Mouse (Mus musculus): ENCODE data around the gene E2f2. TPM values are rescaled to one million over a fixed set of nuclear protein-coding genes. Genes with fewer than 3 reads are reported as not detected.

E2f2 gene
- polyA plus RNA-seq, 1 experiment from 2014 or later: 9.3 TPM

DNA sequence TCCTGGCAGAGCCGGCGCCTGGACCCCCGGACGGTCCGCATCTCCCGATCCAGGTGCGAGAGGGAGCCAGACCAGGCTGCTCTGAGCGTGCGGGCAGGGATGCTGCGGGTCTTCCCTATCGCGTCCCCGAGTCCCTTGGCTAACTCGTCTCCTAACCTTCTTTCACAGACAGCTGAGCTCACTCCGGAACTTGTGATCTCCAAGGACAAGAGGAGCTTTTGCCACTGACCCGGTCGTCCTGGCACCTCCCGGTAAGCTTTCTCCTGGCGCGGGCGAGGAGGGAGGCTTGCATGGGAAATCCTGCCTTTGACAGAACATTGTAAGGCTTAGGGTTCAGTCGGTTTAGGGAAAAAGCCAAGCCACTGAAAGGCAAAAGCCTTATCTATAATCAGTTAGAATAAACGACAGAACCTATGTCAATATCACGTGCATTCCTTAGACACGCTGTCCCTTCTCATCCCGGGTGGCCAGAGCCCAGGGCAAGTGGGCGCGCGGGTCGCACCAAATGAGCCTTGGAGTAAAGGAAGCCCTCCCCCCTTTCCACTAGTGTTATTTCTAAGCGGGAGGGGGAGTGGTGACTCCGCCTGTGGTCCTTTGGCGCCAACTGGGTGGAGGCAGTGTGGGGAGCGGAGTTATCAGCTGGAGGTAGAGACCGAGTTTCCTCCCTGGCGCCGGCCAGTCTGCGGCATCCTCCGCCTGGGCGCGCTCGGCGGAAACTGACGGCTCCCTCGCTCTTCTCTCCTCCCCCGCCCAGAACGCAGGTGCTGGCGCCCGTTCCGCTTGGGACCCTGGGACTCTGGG, 27.9 kb upstream of the E2f2 start:
- under 1% methylated on average over 50 of the region's 50 CpGs for WGBS
- no peak; the same call in 1 of the 2 replicates for ATAC-seq (ENCODE audit: insufficient read depth, low FRiP score)
- no peaks in the 10 kb centered on the region for H3K36me3 ChIP-seq (ENCODE audit: control insufficient read depth, insufficient read depth, low read length)

DNA sequence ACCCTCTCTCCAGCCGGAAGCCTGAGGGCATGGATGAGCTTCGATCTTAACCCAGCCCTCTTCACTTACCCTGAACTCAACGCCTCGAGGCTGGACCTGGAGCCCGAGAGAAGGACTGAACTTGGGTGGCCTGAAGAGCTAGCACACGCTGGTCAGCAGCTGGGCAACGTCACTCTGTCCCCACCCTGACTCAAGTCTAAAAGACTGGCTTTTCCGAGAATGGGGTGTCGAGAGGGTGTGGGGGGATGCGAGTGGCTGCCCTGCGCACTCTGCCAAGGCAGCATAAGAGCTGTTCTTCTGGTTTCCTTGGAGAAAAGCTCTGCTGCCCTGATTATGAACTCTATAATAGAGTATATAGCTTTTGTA, 27.3 kb upstream of the E2f2 start:
- H3K9ac ChIP-seq (ENCODE audit: low read length): peak overlapping the region; percentile 93

More for the DNA sequence above, 27.9 kb upstream of the E2f2 start:
- Histone ChIP-seq H3K27ac (ENCODE audit: low read length) (peak overlapping the region; percentile 93), H3K4me1 (ENCODE audit: control insufficient read depth, insufficient read depth, low read length) (peaks cover 56% of the 10 kb centered on the region), H3K27me3 (ENCODE audit: control insufficient read depth, insufficient read depth, low read length) (no peaks in the 10 kb centered on the region), H3K4me2 (ENCODE audit: low read depth, low read length) (peak overlapping the region; percentile 80), H3K4me3 (replicated peaks; ENCODE audit: low read length) (peak overlapping the region; percentile 88), H3K9ac (ENCODE audit: low read length) (peak overlapping the region; percentile 93), H3K9me3 (replicated peaks; ENCODE audit: control insufficient read depth, low read length) (no peaks in the 10 kb centered on the region)

DNA sequence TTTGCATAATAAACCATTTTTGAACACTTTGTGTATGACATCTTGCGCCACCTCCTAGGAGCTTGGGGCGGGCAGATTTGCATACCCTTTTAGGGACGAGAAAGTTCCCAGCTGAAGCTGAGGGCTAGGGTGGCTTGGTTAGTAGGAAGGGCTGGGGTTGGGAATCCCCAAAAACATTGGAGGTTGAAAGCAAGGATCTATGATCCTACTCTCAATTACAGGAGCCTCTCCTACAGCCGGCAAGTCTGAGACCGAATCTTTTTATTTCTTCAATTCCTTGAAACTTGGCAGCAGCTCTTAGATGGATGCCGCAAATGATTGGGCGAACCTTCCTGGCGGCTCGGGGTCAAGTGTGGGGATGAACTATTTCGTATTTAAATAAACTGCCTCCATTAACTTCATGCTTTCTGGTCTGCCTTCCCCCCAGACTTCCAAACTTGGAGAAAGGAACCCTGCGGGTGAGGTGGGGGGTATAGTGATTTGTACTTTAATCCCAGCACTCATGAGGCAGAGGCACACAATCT, 26.8 kb upstream of the E2f2 start:
- H3K36me3 ChIP-seq (ENCODE audit: control insufficient read depth, insufficient read depth, low read length): no peaks in the 10 kb centered on the region
- H3K27ac ChIP-seq (ENCODE audit: low read length): peak overlapping the region; percentile 93
- H3K27me3 ChIP-seq (ENCODE audit: control insufficient read depth, insufficient read depth, low read length): no peaks in the 10 kb centered on the region
- H3K9ac ChIP-seq (ENCODE audit: low read length): peak overlapping the region; percentile 93
- H3K4me3 ChIP-seq (replicated peaks; ENCODE audit: low read length): peak overlapping the region; percentile 88
- peak overlapping the region; percentile 80 for H3K4me2 ChIP-seq (ENCODE audit: low read depth, low read length)
- no peaks in the 10 kb centered on the region for H3K9me3 ChIP-seq (replicated peaks; ENCODE audit: control insufficient read depth, low read length)
- WGBS: 15% methylated on average over 11 of the region's 11 CpGs
- no peak for ATAC-seq (ENCODE audit: insufficient read depth, low FRiP score)
- H3K4me1 ChIP-seq (ENCODE audit: control insufficient read depth, insufficient read depth, low read length): peaks cover 50% of the 10 kb centered on the region

More for the DNA sequence above, 27.3 kb upstream of the E2f2 start:
- peak overlapping the region; percentile 93 for H3K27ac ChIP-seq (ENCODE audit: low read length)
- H3K4me3 ChIP-seq (replicated peaks; ENCODE audit: low read length): peak overlapping the region; percentile 88
- H3K27me3 ChIP-seq (ENCODE audit: control insufficient read depth, insufficient read depth, low read length): no peaks in the 10 kb centered on the region
- H3K36me3 ChIP-seq (ENCODE audit: control insufficient read depth, insufficient read depth, low read length): no peaks in the 10 kb centered on the region
- H3K9me3 ChIP-seq (replicated peaks; ENCODE audit: control insufficient read depth, low read length): no peaks in the 10 kb centered on the region
- peaks cover 51% of the 10 kb centered on the region for H3K4me1 ChIP-seq (ENCODE audit: control insufficient read depth, insufficient read depth, low read length)
- WGBS: 1% methylated on average over 11 of the region's 11 CpGs
- H3K4me2 ChIP-seq (ENCODE audit: low read depth, low read length): peak overlapping the region; percentile 80
- ATAC-seq (ENCODE audit: insufficient read depth, low FRiP score): no peak

DNA sequence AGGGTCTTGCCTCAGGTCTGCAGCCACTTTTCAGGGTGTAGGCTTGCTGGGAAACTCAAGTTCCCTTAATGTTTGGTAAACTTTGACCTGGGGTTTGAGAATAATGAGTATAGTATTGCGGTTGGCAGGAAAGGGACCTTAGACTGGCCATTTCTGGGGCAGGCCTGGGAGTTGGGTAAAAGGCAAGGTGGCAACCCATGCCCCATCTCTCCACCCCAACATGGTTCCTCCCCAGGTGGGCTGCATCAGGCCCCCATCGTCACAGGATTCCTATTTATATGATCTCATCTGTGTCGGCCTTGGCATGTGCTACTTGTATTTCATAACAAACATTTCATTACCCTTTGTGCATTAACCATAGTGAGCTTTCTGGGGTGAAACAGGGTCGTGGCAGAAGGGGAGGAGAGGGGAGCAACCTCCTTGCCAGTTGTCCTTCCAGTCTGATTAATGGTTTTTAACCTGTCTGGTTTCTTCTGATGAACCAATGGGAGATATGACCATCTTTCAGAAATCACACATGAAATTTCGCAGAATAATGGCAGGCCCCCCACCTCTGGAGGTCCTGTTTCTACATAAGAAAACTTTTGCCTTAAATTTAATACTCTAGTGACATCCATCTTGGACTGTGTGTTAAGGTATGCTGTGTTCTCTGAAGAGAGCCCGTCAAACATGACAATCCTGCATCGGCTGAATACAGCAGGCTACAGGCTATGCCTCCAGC, 26.0 kb upstream of the E2f2 start:
- no peaks in the 10 kb centered on the region for H3K27me3 ChIP-seq (ENCODE audit: control insufficient read depth, insufficient read depth, low read length)
- ATAC-seq (ENCODE audit: insufficient read depth, low FRiP score): no peak
- peaks cover 44% of the 10 kb centered on the region for H3K4me1 ChIP-seq (ENCODE audit: control insufficient read depth, insufficient read depth, low read length)

DNA sequence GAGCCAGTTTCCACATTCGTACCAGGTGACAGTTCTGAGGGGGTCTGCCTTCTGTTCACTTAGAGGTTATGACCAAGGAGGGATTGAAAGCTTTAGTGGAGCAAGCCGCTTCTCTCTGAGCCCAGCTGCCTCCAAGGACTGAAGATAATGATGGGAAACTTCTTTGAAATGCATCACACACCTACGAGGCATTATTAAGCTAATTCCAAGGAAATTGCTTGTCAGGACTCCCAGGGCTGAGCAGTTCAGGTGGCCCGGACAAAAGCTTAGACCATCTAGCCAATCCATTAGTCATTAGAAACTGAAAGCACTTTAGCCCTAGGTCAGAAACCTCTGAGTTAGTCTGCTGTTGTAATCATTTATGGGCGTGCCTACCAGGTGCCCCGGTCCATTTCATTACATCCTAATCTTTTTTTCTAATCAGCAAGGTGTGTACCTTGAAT, 25.5 kb upstream of the E2f2 start:
- Histone ChIP-seq H3K9me3 (replicated peaks; ENCODE audit: control insufficient read depth, low read length) (no peaks in the 10 kb centered on the region), H3K27ac (ENCODE audit: low read length) (peak overlapping the region; percentile 93), H3K4me2 (ENCODE audit: low read depth, low read length) (peak overlapping the region; percentile 80), H3K4me3 (replicated peaks; ENCODE audit: low read length) (peak overlapping the region; percentile 88), H3K27me3 (ENCODE audit: control insufficient read depth, insufficient read depth, low read length) (no peaks in the 10 kb centered on the region), H3K9ac (ENCODE audit: low read length) (peak overlapping the region; percentile 93), H3K4me1 (ENCODE audit: control insufficient read depth, insufficient read depth, low read length) (peaks cover 38% of the 10 kb centered on the region), H3K36me3 (ENCODE audit: control insufficient read depth, insufficient read depth, low read length) (no peaks in the 10 kb centered on the region)
- ATAC-seq (ENCODE audit: insufficient read depth, low FRiP score): no peak
- 18% methylated on average over 6 of the region's 6 CpGs for WGBS

More for the DNA sequence above, 26.0 kb upstream of the E2f2 start:
- Histone ChIP-seq H3K4me3 (replicated peaks; ENCODE audit: low read length) (peak overlapping the region; percentile 88), H3K9me3 (replicated peaks; ENCODE audit: control insufficient read depth, low read length) (no peaks in the 10 kb centered on the region), H3K9ac (ENCODE audit: low read length) (peak overlapping the region; percentile 93), H3K4me2 (ENCODE audit: low read depth, low read length) (peak overlapping the region; percentile 80), H3K36me3 (ENCODE audit: control insufficient read depth, insufficient read depth, low read length) (no peaks in the 10 kb centered on the region), H3K27ac (ENCODE audit: low read length) (peak overlapping the region; percentile 93)
- WGBS: 30% methylated on average over 7 of the region's 7 CpGs

DNA sequence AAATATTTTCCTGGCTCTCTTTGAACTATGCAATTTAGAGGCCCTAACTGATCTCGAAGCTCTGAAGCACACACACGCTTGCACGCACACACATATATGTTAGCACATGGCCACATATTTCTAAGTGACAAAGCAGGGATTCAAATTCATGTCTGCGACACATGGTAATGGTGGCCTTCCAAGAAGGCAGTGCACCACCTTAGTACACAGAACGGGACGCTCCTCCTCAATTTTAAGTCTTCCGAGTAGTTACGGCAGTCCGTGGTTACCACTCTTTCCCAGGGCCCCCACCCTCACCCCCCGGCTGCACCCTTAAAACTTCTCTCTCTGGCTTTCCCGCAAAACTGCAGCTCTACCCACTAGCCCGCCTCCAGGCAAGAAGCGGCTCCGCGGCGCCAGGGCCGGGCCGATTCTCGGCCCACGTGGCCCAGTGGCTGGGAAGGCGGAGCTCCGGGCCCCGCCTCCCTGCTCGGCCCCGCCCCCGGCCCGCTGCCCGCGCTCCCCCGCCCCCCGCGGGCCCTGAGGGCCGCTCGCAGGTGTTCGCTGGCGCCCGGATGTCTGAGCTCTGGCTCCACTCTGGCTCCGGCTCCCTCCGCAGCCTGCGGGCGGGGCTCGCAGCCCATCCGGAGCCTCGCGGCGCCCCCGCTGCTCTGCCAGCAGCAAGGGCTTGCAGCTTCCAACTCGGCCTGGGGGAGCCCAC, 24.6 kb upstream of the E2f2 start:
- Histone ChIP-seq H3K9me3 (replicated peaks; ENCODE audit: control insufficient read depth, low read length) (no peaks in the 10 kb centered on the region), H3K9ac (ENCODE audit: low read length) (peak overlapping the region; percentile 56), H3K27me3 (ENCODE audit: control insufficient read depth, insufficient read depth, low read length) (no peaks in the 10 kb centered on the region), H3K4me3 (replicated peaks; ENCODE audit: low read length) (peak overlapping the region; percentile 88), H3K4me2 (ENCODE audit: low read depth, low read length) (peak overlapping the region; percentile 80), H3K36me3 (ENCODE audit: control insufficient read depth, insufficient read depth, low read length) (no peaks in the 10 kb centered on the region), H3K27ac (ENCODE audit: low read length) (peak overlapping the region; percentile 93), H3K4me1 (ENCODE audit: control insufficient read depth, insufficient read depth, low read length) (peaks cover 30% of the 10 kb centered on the region)
- under 1% methylated on average over 47 of the region's 48 CpGs for WGBS
- peak; percentile 73 for ATAC-seq (ENCODE audit: insufficient read depth, low FRiP score)

DNA sequence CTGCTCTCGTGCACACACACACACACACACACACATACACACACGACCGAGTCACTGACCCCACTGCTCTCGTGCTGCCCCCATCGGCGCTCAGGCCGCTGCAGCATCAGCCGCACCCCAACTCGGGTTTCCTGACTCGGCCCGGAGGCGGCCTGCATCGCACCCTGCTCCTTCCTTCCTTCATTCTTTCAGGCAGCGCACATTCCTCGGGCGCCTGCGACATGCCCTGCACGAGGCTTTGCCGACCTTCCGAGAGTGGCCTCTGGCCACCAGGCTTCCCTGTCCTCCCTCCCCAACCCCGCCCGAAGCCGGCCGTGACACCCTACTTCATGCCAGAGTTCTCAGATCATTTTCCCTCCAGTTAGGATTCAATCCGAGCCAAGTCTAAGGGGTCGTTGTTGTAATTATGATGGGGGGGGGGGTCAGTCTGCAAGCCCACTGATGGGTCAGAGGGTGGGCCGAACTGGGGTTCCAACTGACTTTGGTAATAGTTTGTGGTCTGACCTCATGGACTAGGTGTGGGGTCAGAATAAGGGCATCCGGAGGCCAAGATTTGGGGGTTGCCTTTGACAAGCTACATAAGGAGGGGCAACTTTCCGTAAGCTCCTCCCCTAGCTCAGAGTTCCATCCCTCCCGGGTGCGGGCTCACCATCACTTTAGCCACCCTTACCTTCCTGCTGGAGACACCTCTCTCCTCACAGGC, 23.7 kb upstream of the E2f2 start:
- no peaks in the 10 kb centered on the region for H3K27me3 ChIP-seq (ENCODE audit: control insufficient read depth, insufficient read depth, low read length)
- H3K4me3 ChIP-seq (replicated peaks; ENCODE audit: low read length): peak overlapping the region; percentile 88
- H3K4me1 ChIP-seq (ENCODE audit: control insufficient read depth, insufficient read depth, low read length): peaks cover 24% of the 10 kb centered on the region
- WGBS: 7% methylated on average over 30 of the region's 31 CpGs
- H3K36me3 ChIP-seq (ENCODE audit: control insufficient read depth, insufficient read depth, low read length): no peaks in the 10 kb centered on the region
- H3K9ac ChIP-seq (ENCODE audit: low read length): peak overlapping the region; percentile 56
- peak overlapping the region; percentile 80 for H3K4me2 ChIP-seq (ENCODE audit: low read depth, low read length)
- ATAC-seq (ENCODE audit: insufficient read depth, low FRiP score): peak; percentile 0; the same call in 1 of the 2 replicates
- H3K27ac ChIP-seq (ENCODE audit: low read length): peak overlapping the region; percentile 85
- H3K9me3 ChIP-seq (replicated peaks; ENCODE audit: control insufficient read depth, low read length): no peaks in the 10 kb centered on the region

DNA sequence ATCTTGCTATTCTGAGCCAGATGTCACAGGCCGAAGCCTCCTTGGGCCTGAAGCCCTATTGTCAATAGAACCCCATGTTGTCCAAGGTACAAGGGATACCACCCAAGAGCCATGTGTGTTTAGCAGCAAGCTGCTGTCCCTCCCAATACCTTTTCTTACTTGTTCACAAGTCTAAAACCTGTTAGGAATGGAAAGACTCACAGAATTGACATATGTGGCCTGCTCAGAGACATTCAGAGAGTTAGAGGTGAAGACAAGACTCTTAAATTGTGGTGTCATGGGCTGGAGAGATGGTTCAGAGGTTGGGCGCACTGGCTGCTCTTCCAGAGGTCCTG, 23.2 kb upstream of the E2f2 start:
- Histone ChIP-seq H3K4me2 (ENCODE audit: low read depth, low read length) (no peak overlapping the region), H3K9me3 (replicated peaks; ENCODE audit: control insufficient read depth, low read length) (no peaks in the 10 kb centered on the region), H3K4me1 (ENCODE audit: control insufficient read depth, insufficient read depth, low read length) (peaks cover 24% of the 10 kb centered on the region), H3K27me3 (ENCODE audit: control insufficient read depth, insufficient read depth, low read length) (no peaks in the 10 kb centered on the region), H3K4me3 (replicated peaks; ENCODE audit: low read length) (no peak overlapping the region), H3K9ac (ENCODE audit: low read length) (no peak overlapping the region), H3K36me3 (ENCODE audit: control insufficient read depth, insufficient read depth, low read length) (no peaks in the 10 kb centered on the region), H3K27ac (ENCODE audit: low read length) (peak overlapping the region; percentile 85)
- no peak for ATAC-seq (ENCODE audit: insufficient read depth, low FRiP score)
- WGBS: 89% methylated on average over 2 of the region's 2 CpGs
